Mouse (Mus musculus) frontal cortex, postnatal 10 days (tissue): ENCODE results near the gene Rnls.

Experiments
- DNase-seq, 2 experiments: peaks; one replicate each; pipeline ENCODE4 v3.0.0; 2022; ENCODE audit warnings: low spot score in 2 of 2, mixed read lengths in 1 of 2

The Rnls gene

DNA sequence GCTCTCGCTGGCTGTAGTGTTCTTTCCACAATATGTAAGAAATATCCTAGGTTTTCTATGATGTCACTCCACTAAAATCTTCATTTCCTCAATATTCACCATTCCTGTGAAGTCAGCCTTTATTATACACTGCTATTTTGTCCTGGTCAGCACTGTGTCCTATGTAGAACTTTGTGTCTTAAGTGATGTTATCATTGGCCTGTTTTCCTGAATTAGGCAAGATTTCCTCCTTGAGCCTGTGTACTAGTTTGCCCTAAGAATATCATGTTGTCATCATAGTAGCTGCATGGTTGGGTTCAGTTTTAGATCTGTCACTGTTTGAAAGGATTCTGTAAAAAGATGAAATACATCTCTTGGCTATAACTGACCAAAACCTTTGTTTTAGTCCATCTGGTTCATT lies 203.3 kb downstream of the Rnls start:
- DNase-seq: no peak

DNA sequence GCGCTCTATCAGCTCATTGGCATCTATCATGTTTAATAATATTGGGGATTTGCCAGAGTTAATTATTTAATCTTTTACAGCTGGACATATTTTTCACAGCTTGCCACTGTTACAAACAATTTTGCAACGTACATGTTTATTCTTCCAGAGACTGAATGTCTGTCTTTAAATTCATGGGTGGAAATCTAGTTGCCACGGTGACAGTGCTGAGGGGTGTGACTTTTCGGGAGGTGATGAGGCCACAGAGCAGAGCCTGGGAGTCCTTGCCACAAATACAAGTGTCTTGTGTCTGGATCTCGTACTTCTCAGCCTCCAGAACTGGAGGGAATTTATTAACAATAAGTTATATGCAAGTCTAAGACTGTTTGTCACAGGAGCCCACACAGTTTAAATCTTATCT lies 212.5 kb downstream of the Rnls start:
- no peak for DNase-seq

DNA sequence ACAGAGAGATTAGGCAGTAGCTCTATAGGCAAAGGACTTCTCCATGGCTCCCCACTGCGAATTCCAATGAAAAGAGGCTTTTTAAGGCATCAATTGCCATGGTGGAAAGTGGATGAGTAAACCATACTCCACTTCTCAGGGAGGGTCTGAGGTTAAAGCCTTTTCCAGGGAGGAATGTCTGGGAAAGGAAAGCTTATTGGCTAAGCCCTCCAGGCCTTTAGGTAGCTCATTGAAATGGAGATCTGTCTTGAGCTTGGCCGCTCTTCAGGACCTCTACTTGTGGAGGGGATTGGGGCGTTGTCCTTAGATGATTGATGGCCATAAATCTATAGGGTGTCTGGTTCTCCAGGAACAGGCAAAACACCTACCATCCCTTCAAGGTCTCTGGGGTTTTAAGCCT lies 213.2 kb downstream of the Rnls start:
- DNase-seq: no peak

DNA sequence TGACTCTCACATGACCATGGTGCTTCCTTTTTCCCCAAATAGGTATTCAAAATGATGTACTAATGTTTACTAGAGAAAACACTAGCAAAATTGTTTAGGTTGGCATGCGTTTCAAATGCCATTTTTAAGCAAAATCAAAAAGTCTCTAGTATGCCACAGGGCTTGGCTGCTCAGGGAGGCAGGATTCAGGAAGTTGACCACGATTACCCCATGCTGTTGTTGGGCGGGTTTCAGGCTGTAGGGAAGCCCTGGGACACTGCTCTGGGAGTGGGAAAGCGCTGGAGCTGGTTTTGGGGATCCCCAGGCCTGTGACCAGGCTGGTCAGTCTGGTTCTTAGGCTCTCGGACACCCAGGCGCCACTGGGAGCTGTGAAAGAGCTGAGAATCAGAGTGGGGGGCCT lies 213.7 kb downstream of the Rnls start:
- DNase-seq: no peak

DNA sequence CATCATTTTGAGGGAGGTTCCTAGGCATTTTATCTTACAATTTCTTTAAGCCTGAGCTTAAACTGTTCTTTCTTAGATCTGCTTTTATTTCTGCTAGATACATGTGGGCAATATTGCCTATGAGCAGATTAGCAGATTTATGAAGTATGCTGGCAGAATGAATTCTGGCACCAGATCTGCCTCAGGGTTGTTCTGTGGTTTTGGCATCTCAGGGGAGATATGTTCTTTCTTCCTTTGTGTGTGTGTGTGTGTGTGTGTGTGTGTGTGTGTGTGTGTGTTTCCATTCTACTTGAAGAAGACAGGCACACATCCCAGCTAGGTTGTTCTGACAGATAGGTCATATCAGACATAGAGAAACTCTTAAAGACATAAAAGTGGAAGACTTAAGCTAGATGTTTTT lies 218.1 kb downstream of the Rnls start:
- DNase-seq: no peak

DNA sequence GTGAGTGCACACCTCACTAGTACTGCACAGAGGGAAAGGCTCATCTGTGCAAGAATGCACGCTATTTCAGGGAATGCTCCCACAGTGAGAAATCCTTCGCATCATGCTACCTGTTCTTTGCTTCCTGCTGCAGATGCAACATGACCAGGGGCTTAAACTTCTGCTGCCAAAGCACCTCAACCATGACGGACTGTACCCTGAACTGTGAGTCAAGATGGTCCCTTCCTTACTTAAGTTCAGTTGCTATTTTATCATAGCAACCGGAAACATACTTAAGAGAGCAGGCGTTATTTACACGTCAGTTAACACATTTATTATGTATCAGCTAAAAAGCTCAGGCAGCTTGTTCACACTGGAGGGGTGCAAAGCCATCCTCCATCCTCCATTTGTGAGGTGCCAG lies 222.2 kb downstream of the Rnls start:
- no peak for DNase-seq

DNA sequence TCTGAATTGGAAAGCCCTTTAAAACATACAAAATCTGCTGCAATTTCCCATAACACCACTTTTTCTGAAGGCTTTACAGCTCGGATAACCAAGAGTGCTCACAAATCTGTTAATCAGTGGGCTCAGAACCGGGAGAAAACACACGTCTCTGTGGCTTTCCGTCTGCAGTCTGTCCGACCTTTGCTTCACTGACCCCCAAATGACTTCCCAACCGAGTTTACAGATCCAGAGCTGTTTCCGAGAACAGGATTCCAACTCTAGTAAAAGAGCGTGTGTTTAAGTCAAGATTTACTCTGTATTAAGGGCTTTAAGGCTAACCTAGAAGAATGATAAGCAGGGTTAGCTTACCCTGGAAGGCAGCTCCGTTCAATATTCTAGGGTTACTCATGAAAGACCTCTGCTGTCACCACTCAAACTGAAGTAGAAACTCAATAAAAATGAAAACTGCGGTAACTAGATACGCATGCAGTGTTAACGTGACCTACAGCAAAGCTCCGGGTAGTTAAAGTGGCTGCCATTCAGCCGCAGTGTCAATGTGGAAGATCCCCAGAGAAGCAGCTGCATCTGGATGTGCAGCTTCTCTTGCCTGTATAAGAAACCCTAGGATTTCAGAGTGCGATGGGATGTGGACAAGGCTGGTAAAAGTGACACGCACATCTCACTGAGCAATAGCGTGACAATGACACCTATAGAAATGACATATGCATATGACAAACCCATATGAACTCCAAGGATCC lies 224.4 kb downstream of the Rnls start:
- DNase-seq: no peak

DNA sequence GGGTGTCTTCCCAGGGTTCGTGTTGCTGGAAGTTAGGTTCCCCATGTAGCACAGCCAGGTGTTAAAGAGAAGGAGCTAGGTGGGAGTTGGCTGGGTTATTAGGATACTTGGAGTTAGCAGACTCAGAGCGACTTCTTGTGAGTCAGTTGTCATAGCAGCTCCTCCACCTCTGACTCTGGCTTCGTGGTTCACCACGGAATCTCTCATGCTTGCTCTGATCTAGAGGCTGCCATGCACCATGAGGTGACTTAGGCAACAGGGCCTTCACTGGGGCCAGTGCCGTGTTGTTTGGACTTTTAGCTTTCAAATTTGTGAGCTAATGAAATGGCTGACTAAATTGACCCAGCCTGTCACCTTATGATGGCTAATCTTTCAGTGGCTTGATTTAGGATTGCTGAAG lies 227.3 kb downstream of the Rnls start:
- DNase-seq: no peak

DNA sequence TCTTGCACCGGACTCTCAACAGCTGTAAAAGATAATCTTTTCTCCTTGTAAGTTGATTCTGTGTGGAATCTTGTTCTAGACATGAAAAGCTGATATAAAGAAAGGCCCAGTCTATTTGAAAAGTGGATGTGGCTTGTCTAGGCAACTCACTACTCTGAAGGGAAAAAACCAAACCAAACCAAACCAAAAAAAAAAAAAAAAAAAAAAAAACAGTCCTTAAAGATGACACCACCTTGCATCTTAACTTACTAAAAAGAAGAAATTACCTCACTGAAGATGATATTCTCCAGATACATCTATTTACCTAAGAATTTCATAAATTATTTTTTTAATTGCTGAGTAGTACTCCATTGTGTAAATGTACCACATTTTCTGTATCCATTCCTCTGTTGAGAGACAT lies 230.2 kb downstream of the Rnls start:
- no peak for DNase-seq

DNA sequence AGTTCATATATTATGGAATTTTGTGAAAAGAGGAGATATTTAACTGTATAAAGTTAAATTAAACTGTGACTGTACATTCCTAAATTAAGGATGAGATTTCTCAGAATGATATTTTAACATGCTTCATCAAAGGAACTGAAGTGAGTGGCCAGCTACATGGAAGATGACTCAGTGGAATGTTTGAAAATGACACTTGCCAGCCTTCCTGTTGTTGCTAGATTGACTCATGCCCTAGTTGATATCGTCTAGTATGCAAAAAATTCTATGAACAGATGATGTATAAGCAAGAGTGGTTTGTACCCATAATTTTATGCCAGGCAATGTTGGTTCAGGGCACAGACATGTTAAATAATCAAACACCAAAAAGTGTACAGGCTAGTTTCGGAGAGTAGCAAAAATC lies 232.2 kb downstream of the Rnls start:
- DNase-seq: no peak

DNA sequence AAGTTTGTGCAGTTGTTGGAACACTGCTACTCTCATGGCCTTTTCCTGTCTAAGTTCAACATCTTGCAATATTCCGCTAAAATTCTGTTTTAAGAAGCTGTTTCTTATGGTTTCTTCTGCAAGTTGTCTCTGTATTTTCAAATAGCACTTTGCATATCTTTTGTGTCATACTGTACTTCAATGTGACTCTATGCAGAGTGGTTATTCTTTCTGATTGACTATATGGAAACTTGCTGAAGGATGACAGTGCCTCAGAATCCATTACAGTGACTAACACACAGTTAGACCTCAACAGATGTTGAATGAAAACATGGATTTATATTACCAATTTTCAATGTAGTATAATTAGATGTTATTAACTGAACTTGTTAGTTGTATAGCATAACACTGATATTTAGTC lies 232.9 kb downstream of the Rnls start:
- no peak for DNase-seq

DNA sequence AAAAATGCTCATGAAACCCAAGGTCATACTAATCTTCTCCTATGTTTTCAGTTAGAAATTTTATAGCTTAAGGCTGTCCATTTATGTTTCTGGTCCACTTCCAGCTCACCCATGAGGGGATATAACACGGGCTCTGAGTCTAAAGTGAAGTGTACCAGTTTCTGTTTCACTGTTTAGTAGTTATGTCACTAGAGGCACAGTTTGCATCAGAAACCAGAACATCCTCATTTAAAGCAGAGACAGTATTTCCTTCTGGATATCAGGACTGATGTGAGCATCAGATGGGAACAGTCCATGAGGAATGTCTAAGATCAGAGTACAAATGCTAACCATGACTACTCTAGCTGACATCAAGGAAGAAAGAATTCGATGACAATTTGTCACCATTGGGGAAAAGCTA lies 233.9 kb downstream of the Rnls start:
- no peak for DNase-seq

DNA sequence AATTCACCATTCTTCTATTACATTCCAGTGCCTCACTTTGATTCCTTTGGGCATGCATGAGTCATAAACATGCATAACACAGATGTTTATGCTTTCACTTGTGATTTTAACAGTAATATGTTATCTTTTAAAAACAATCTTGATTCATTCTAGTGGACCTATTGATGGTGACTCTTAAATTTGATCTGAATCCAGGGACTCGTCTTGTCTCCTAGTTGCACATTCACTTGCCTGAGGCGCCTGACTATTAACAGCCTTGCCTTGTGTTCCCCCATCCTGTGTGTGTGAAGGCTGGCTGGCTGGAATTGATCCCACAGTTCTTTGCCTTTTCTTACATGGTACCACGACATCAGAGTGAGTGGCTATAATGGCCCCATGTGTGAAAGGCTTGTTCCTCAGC lies 243.7 kb downstream of the Rnls start:
- DNase-seq: no peak

DNA sequence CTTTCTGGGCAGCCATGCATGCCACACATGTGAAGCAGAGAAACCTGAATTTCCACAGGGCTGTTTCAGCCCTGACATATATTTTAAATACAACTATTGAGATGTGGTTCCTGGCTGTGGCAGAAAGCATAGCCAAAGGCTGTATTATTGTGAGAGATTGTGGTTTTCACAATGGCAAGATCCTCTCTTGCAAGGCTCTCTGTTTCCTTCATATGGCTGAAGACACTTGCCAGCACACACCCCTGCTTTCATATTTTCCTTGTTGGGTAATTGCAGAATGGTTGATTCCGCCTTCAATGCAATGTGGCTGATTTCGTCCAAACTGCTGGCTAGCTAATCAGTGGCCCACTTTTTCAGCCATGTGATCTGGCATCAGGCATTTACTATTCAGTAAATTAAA lies 248.9 kb downstream of the Rnls start:
- no peak for DNase-seq

DNA sequence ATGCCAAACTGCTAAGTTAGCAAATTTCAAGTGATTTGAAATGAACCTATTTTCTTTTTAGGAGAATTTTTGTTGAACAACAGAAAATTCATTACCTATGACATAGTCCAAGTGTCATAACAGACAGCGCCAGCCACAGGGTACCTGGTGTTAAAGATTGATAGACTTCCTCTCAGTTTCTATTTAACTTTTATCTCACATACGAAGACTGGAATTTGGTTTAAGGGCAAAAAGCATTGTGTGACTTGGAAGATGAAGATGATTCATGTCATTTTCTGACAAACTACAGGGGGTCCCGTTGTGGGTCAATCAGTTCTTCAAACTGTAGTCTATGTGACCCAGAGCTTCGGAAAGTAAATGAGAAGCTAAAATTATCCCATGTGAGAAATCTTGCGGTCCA lies 254.8 kb downstream of the Rnls start:
- no peak for DNase-seq

DNA sequence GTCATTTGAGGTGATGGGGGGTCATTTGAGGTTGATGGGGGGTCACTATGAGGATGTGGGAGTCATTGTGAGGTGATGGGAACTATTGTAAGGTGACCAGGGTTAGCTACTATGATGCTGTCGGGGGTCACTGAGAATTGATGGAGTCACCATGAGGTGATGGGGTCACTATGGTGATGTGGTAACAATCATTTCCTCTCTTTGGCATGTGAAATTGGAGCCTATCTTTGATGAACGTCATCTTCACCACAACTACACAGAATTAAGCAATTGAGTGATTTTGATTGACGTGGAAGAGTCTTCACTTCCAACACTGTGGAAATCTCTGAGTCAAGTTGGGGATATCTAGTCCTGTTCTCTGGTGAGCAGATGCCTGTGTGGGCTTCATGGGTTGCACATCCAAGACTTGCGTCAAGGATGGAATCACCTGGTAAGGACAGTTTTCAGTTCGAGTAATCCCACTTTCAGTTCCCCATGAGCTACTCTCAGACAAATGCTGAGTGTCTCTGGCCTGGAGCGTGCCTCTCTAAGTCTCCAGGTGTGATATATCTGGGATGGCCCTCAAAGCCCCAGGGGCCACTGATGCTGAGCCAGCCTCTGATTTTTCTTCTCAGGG lies 269.4 kb downstream of the Rnls start:
- no peak for DNase-seq

DNA sequence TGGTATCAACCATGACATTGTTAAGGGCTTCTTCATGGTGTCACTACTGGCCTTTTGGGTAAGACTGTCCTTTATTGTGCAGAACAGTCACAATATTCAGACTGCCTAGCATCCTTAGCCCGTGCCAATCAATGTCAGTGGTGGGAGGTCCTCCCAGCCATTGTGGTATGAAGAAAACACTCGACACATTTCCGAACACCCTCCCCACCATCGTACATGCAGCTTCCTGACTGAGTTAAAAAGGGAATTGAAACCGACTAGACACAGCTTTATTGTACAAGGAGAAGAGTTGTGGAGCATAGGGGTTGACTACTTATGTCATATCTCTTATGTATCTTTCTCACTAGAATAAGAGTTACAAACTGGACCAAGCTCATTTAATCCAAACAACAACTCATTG lies 272.1 kb downstream of the Rnls start:
- DNase-seq: no peak

DNA sequence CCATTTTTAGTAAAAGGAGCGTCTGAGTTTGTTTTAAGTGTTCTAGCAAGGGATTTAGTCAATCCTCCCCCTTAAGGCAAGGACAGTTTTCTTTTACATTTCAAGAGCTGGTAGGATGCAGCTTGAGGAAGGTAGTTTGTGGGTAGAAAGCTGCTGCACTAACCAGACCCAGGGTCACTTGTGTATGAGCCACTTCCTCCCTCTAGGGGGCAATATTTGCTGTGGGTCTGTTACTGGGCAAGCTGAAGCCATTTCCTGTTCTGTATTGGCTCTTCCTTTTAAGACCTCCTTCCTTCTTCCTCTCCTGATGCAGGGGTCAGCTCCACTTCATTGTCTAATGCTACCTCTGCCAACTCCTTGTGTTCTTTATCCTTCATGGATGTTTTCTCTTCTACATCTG lies 273.2 kb downstream of the Rnls start:
- no peak for DNase-seq

DNA sequence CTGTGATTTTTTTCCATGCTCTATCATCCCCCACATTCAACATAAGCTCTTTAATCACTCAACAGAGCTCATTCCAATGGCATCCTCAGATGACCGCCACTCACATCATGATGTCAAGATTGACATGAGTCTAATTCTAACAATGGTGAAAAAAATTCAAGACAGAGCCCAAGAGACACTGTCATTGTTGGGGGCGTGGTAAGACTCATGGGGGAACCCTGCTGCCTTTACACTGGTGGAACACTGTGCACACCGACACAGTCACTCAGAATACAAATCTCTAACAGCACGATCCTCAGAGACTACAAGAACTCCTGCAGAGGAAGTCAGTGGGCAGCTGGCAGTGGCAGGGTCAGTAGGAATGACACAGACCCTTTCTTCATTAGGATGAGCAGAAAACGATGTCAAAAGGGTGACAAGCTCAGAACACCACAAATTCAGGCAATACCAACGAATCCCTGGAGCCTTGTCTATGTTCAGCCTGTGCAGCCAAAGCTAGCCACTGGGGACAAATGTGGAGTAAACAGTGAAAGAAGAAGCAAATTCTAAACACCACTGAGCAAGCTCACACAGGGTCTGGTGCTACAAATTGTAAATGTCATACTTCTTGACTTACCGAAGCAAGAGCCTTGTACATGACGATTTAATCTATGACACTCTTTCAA lies 277.3 kb downstream of the Rnls start:
- no peak for DNase-seq

DNA sequence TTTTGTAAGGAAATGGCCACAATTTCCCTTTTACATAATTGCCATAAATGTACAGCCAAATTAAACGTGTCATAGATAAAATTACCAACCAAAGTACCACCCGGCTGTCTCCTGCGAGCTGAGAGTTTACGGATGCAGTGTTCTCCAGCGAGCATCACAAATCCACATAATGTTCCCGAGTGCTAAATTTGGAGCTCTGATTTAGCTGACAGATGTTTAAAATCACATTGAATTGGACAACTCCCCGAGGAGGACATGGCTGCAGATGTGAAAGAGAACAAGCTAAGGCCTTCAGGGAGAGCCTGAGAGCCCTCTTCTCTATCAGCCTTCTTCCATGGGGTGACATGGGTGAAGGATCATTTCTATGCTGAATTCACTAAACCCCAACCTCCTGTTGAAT lies 278.3 kb downstream of the Rnls start:
- peak in 1 of 2 experiments; percentile 16 for DNase-seq

DNA sequence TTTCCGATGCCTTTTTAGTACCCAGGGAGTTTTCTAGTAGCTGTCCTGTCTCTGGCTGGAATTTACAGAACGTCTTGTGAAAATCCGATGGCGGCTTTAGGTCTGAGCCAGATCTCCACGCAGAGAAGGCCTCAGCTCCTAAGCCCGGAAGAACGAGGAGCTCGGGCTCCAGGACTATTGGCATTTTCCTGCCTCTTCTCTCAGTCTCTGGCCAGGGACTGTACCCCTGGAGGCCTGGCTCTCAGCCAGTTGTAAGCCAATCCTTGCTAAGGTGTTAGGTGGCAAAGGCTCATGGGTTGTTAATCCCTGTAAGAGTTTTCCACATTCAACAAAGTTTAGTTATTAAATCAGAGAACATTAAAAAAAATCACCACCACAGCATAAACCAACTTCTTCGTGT lies 281.7 kb downstream of the Rnls start:
- DNase-seq: no peak

DNA sequence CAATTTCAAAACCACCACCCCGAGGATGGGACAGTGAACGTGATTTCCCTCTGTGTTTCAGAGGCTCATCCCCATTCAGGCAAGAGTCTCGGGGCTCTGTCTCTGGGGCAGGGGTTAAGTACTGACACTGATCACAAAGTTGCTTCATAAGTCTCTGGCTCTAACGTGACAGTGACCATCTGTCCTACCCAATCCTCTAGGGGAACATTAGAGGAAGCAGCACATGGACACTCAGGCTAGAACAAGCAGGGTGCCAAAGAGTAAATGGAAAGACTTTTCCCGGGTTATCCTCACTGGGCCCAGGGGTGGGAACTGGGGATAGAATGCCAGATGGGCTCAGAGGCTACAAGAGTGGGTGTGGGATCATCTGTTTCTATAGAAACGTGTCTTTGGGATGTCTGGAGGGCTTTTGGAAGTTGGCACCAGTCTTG lies 282.1 kb downstream of the Rnls start:
- no peak for DNase-seq

DNA sequence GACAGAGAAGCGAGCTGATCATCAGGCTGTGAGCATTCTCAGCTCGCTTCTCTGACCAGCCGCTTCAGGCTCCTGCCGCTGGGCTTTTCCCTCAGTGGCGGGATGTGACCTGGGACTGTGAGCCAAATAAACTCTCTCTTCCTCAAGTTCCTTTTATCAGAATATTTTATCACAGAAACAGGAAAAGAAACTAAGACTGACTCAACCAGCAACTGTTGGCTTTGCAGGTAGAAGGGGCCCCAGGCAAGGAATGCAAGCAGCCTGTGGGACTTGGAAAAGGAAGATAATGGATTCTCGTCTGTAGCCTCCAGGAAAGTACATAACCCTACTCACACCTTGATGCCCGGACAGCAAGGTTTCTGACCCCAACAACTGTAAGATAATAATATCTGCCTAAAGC lies 283.0 kb downstream of the Rnls start:
- DNase-seq: no peak
